Comparison of ENCODE assay signal across 7 mouse cellular contexts in the genomic region with DNA sequence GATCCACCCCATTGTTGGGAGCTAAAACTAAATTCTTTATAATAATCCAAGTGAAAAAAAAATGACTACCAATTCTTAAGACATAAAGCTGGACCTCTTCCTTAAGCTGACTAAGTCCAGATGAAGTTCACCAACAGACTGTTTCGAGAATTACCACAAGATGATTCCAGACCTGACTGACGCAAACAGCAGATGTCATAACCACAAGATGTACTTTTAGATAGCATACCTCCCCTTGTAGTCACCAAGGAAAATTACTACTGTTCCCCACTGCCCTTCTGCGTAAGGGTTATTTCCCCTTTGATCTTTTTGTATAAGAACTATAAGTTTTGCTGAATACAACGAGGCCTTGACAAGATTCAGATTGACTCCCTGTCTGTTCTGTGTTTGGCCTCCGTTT.
DNase-seq lines count a peak whose midpoint lies in the region; ATAC-seq and TF ChIP-seq lines count a peak whose summit lies in the region.
"Not testable (repeated sequence)": the region's sequence is repeated elsewhere in the genome, so short reads cannot be mapped to it uniquely, and the experiment has no call there.

No protein-coding gene starts in this region.

- not testable (repeated sequence) for H3K4me3 ChIP-seq in C2C12 (ENCODE audit: insufficient read depth, poor library complexity, severe bottlenecking); G1E (ENCODE audit: low read depth, low read length); embryonic fibroblast, embryonic 13.5 days (ENCODE audit: insufficient read depth, low read length); myocyte

- not testable (repeated sequence) for H3ac ChIP-seq in C2C12 (ENCODE audit: control insufficient read depth, insufficient read length, low read depth); myocyte (ENCODE audit: control insufficient read depth, insufficient read length)

- 0 out of 2 replicates have a peak, but pooled peaks have one; percentile 24 for ATAC-seq in G1E (ENCODE audit: extremely low read depth, insufficient number of reproducible peaks, low FRiP score, poor library complexity, severe bottlenecking)

- not testable (repeated sequence) for H3K27me3 ChIP-seq in C2C12 (ENCODE audit: control insufficient read depth, insufficient read depth, insufficient read length); G1E (ENCODE audit: insufficient read depth, low read length); myocyte (ENCODE audit: control insufficient read depth, insufficient read depth, insufficient read length)

- H3K36me3 ChIP-seq in C2C12 (ENCODE audit: control insufficient read depth, insufficient read depth); G1E (replicated peaks); myocyte (ENCODE audit: control insufficient read depth, insufficient read depth): not testable (repeated sequence)

- DNase-seq in 3T3-L1 (ENCODE audit: low read depth, low spot score) (peak; percentile 90), 416B (ENCODE audit: low read depth) (peak; percentile 49), NIH3T3 (ENCODE audit: low read depth) (peak; percentile 45)
- DNase-seq in G1E (ENCODE audit: low spot score), result not testable (repeated sequence)

- H3K79me2 ChIP-seq in C2C12 (ENCODE audit: control insufficient read depth, insufficient read depth); myocyte (ENCODE audit: control insufficient read depth, insufficient read depth): not testable (repeated sequence)

- not testable (repeated sequence) for H3K79me3 ChIP-seq in C2C12 (ENCODE audit: low read depth)

- H3K4me1 ChIP-seq in G1E (ENCODE audit: insufficient read depth, low read depth, low read length); embryonic fibroblast, embryonic 13.5 days (ENCODE audit: control insufficient read depth, insufficient read depth, low read length): not testable (repeated sequence)

- H3K9me3 ChIP-seq in G1E (replicated peaks), result not testable (repeated sequence)

- TF ChIP-seq CTCF in C2C12 (IDR thresholded peaks at IDR 0.05; ENCODE audit: control insufficient read depth, insufficient read depth, insufficient read length); G1E (IDR thresholded peaks at IDR 0.05; ENCODE audit: low read depth, low read length); embryonic fibroblast, embryonic 13.5 days (IDR thresholded peaks at IDR 0.05; ENCODE audit: borderline replicate concordance, insufficient read depth, low read length): not testable (repeated sequence)

- peak overlapping the region; percentile 49 for H3K4me2 ChIP-seq in myocyte (ENCODE audit: low read depth)

- H3K27ac ChIP-seq in embryonic fibroblast, embryonic 13.5 days (ENCODE audit: insufficient read depth, low read length), result peak overlapping the region; percentile 40; the same call in 1 of the 2 replicates

- not testable (repeated sequence) for TF ChIP-seq POLR2A in embryonic fibroblast, embryonic 13.5 days (IDR thresholded peaks at IDR 0.05; ENCODE audit: low read depth, low read length); myocyte (IDR thresholded peaks at IDR 0.05; ENCODE audit: insufficient read length, low read depth)

TF ChIP-seq in C2C12, 6 proteins besides CTCF, POLR2A, EP300 and RAD21:
- TF ChIP-seq FOSL1 (IDR thresholded peaks at IDR 0.05; ENCODE audit: insufficient read depth, low read length, poor library complexity, severe bottlenecking) (peak; percentile 51), MAX (IDR thresholded peaks at IDR 0.05) (peak; percentile 38), CEBPB (IDR thresholded peaks at IDR 0.05; ENCODE audit: low read depth) (peak; percentile 58), MYOD1 (IDR thresholded peaks at IDR 0.05; ENCODE audit: control insufficient read depth, insufficient read length, low read depth) (peak; percentile 88)

TF ChIP-seq in myocyte, 11 proteins besides CTCF, POLR2A, EP300 and RAD21:
- TF ChIP-seq MYOD1 (IDR thresholded peaks at IDR 0.05; ENCODE audit: control insufficient read depth in 1 of 3, insufficient read length in 2 of 3, low read depth in 2 of 3) (peak in 2 of 3 experiments; percentile 43 to 55), MYOG (IDR thresholded peaks at IDR 0.05; ENCODE audit: control insufficient read depth in 1 of 3, insufficient read depth in 1 of 3, insufficient read length in 2 of 3, low read depth in 2 of 3) (peak in 1 of 3 experiments; percentile 2), CEBPB (IDR thresholded peaks at IDR 0.05; ENCODE audit: insufficient read depth, poor library complexity, severe bottlenecking) (peak; percentile 75), TCF12 (IDR thresholded peaks at IDR 0.05; ENCODE audit: insufficient read depth, poor library complexity, severe bottlenecking) (peak; percentile 27)
